Comparison of ENCODE assay signal across 9 mouse cellular contexts in genomic region chr8:82863041-82863744, GRCm38 (mm10). TPM values are rescaled to one million over a fixed set of nuclear protein-coding genes. Genes with fewer than 3 reads are reported as not detected.
A peak's percentile ranks its signal among the peaks of the same experiment; 100 is the strongest.
DNase-seq lines count a peak whose midpoint lies in the region; ATAC-seq and TF ChIP-seq lines count a peak whose summit lies in the region.
"Had no signal": no experiment of that assay in that cellular context is flagged by ENCODE, and none has a peak within 500 bp of the region (broad histone marks: within the 10 kb centered on the region; RNA-seq: fewer than 3 reads in every experiment).

TSS of gene Rnf150 (plus strand) at chr8:82863356.

- ATAC-seq in forebrain, embryonic 11.5 days (replicated peaks; ENCODE audit: low FRiP score) = peak; percentile 84
- ATAC-seq in heart, embryonic 16.5 days (replicated peaks; ENCODE audit: extremely low read depth, insufficient read depth, low FRiP score) = peak; percentile 73
- ATAC-seq in liver, embryonic 14.5 days (ENCODE audit: insufficient read depth) = peak; percentile 51
- peak; percentile 85 for ATAC-seq in stomach, postnatal 0 days (ENCODE audit: low FRiP score, low TSS enrichment)

- no peaks in the 10 kb centered on the region for H3K4me1 ChIP-seq in forebrain, embryonic 11.5 days (replicated peaks; ENCODE audit: control insufficient read depth, insufficient read depth, low read length)
- H3K4me1 ChIP-seq in heart, embryonic 16.5 days (ENCODE audit: control insufficient read depth, insufficient read depth, low read length) = peaks cover 11% of the 10 kb centered on the region
- no peaks in the 10 kb centered on the region for H3K4me1 ChIP-seq in liver, embryonic 14.5 days (replicated peaks; ENCODE audit: control insufficient read depth in 2 of 2, insufficient read depth in 2 of 2, low read length in 1 of 2)
- H3K4me1 ChIP-seq in stomach, postnatal 0 days (replicated peaks; ENCODE audit: control insufficient read depth, insufficient read depth) = no peaks in the 10 kb centered on the region

- no peak for TF ChIP-seq EP300 in liver, embryonic 14.5 days (IDR thresholded peaks at IDR 0.05; ENCODE audit: low read depth)
- TF ChIP-seq EP300 in stomach, postnatal 0 days (optimal IDR thresholded peaks at IDR 0.05) = no peak

- H3K27me3 ChIP-seq in forebrain, embryonic 11.5 days (ENCODE audit: control insufficient read depth, insufficient read depth, low read length) = no peaks in the 10 kb centered on the region
- H3K27me3 ChIP-seq in heart, embryonic 16.5 days (ENCODE audit: control insufficient read depth, insufficient read depth, low read length) = no peaks in the 10 kb centered on the region
- peaks cover 19% of the 10 kb centered on the region for H3K27me3 ChIP-seq in liver, embryonic 14.5 days (ENCODE audit: control insufficient read depth, insufficient read depth, low read length)
- no peaks in the 10 kb centered on the region for H3K27me3 ChIP-seq in stomach, postnatal 0 days (ENCODE audit: control insufficient read depth, insufficient read depth, low read length)

- no peaks in the 10 kb centered on the region for H3K36me3 ChIP-seq in forebrain, embryonic 11.5 days (ENCODE audit: control insufficient read depth, insufficient read depth, low read length)
- H3K36me3 ChIP-seq in heart, embryonic 16.5 days (ENCODE audit: control insufficient read depth, insufficient read depth) = no peaks in the 10 kb centered on the region
- no peaks in the 10 kb centered on the region for H3K36me3 ChIP-seq in liver, embryonic 14.5 days (replicated peaks; ENCODE audit: control insufficient read depth, insufficient read depth, low read depth)
- H3K36me3 ChIP-seq in stomach, postnatal 0 days (ENCODE audit: control insufficient read depth, insufficient read depth, low read length) = no peaks in the 10 kb centered on the region
- H3K36me3 ChIP-seq: G1E had no signal

- no peaks in the 10 kb centered on the region for H3K9me3 ChIP-seq in forebrain, embryonic 11.5 days (ENCODE audit: control insufficient read depth, low read length)
- no peaks in the 10 kb centered on the region for H3K9me3 ChIP-seq in heart, embryonic 16.5 days (replicated peaks; ENCODE audit: control insufficient read depth, low read length)
- H3K9me3 ChIP-seq in liver, embryonic 14.5 days (ENCODE audit: control insufficient read depth, low read length) = no peaks in the 10 kb centered on the region
- no peaks in the 10 kb centered on the region for H3K9me3 ChIP-seq in stomach, postnatal 0 days (ENCODE audit: control insufficient read depth, low read length)
- H3K9me3 ChIP-seq: G1E had no signal

- peak within 1 kb of the TSS; percentile 71 for H3K4me2 ChIP-seq in forebrain, embryonic 11.5 days (ENCODE audit: low read depth, low read length, severe bottlenecking)
- H3K4me2 ChIP-seq in heart, embryonic 16.5 days (ENCODE audit: low read depth, low read length) = peak within 1 kb of the TSS; percentile 93
- H3K4me2 ChIP-seq in liver, embryonic 14.5 days (ENCODE audit: low read depth) = peak within 1 kb of the TSS; percentile 76
- peak within 1 kb of the TSS; percentile 76 for H3K4me2 ChIP-seq in stomach, postnatal 0 days (replicated peaks; ENCODE audit: low read depth)

- H3K27ac ChIP-seq in forebrain, embryonic 11.5 days (ENCODE audit: low read depth, low read length) = peak within 1 kb of the TSS; percentile 13; the same call in 1 of the 2 replicates
- H3K27ac ChIP-seq in heart, embryonic 16.5 days (ENCODE audit: low read length) = peak within 1 kb of the TSS; percentile 63
- no peak within 1 kb of the TSS for H3K27ac ChIP-seq in liver, embryonic 14.5 days
- H3K27ac ChIP-seq in stomach, postnatal 0 days (replicated peaks) = peak within 1 kb of the TSS; percentile 13

- peak; percentile 73 for TF ChIP-seq CTCF in liver, embryonic 14.5 days (IDR thresholded peaks at IDR 0.05; ENCODE audit: low read depth)
- peak; percentile 91 for TF ChIP-seq CTCF in stomach, postnatal 0 days (IDR thresholded peaks at IDR 0.05; ENCODE audit: low read depth)

- peak; percentile 71 for DNase-seq in 3134 (ENCODE audit: extremely low read depth, insufficient read length, low spot score)
- peak; percentile 97 for DNase-seq in brain, adult 2 months (ENCODE audit: low read depth, low spot score)
- peak; percentile 84 for DNase-seq in forebrain, embryonic 11.5 days (ENCODE audit: low spot score)
- DNase-seq in kidney, postnatal 36 days = peak; percentile 70 to 89
- DNase-seq in liver, embryonic 14.5 days (ENCODE audit: low read depth in 3 of 3, low spot score in 3 of 3) = peak in 2 of 3 experiments; percentile 28 to 29
- DNase-seq in neural tube, embryonic 10.5 days (ENCODE audit: extremely low spot score, low spot score) = peak; percentile 78
- peak; percentile 81 for DNase-seq in stomach, postnatal 0 days (ENCODE audit: low spot score)

- WGBS in forebrain, embryonic 11.5 days = under 1% methylated on average over 39 of the region's 39 CpGs
- WGBS in heart, embryonic 16.5 days = under 1% methylated on average over 39 of the region's 39 CpGs
- 1% methylated on average over 36 of the region's 39 CpGs for WGBS in liver, embryonic 14.5 days (ENCODE audit: insufficient replicate concordance)
- WGBS in stomach, postnatal 0 days = under 1% methylated on average over 38 of the region's 39 CpGs

- H3K4me3 ChIP-seq in forebrain, embryonic 11.5 days (ENCODE audit: low read depth, low read length) = peak within 1 kb of the TSS; percentile 54
- peak within 1 kb of the TSS; percentile 63 for H3K4me3 ChIP-seq in heart, embryonic 16.5 days (ENCODE audit: low read length)
- H3K4me3 ChIP-seq in liver, embryonic 14.5 days (ENCODE audit: insufficient read depth in 1 of 2, low read depth in 2 of 2, low read length in 2 of 2) = peak within 1 kb of the TSS; percentile 54 to 57
- H3K4me3 ChIP-seq in stomach, postnatal 0 days (ENCODE audit: low read depth, low read length) = peak within 1 kb of the TSS; percentile 76

- H3K9ac ChIP-seq in forebrain, embryonic 11.5 days (ENCODE audit: low read length) = peak within 1 kb of the TSS; percentile 81
- H3K9ac ChIP-seq in heart, embryonic 16.5 days (ENCODE audit: low read length) = peak within 1 kb of the TSS; percentile 75
- 0 out of 2 replicates have a peak within 1 kb of the TSS, but pooled peaks have one; percentile 27 for H3K9ac ChIP-seq in liver, embryonic 14.5 days (replicated peaks)
- peak within 1 kb of the TSS; percentile 80 for H3K9ac ChIP-seq in stomach, postnatal 0 days (ENCODE audit: low read length)

RNA-seq across cellular contexts. Expression of gene Rnf150, which starts in this region (rescaled TPM):
- 0.92 and 1.5 TPM in 2 replicates for polyA plus RNA-seq in forebrain, embryonic 11.5 days (2014; fragmentation: Nextera tagmentation; extraction: Ambion mirVana)
- polyA plus RNA-seq in heart, embryonic 16.5 days (2015; fragmentation: Nextera tagmentation; extraction: Ambion mirVana) = 0.79 and 0.82 TPM in 2 replicates
- 0.19 TPM in 2 replicates for polyA plus RNA-seq in liver, embryonic 14.5 days (2012; rRNA removed)
- 0.04 and 0.17 TPM in 2 replicates for polyA plus RNA-seq in liver, embryonic 14.5 days (2014; fragmentation: Nextera tagmentation; extraction: Ambion mirVana)
- polyA plus RNA-seq in stomach, postnatal 0 days (2015; fragmentation: Nextera tagmentation; extraction: Ambion mirVana) = 0.55 and 0.59 TPM in 2 replicates
- polyA plus RNA-seq: G1E had no signal

Comparison
In these comparisons a context has a peak if more than half of its experiments do, and no peak if none do; other contexts are left out.
1. Peak in ATAC-seq, H3K4me3 ChIP-seq, H3K27ac ChIP-seq, H3K9ac ChIP-seq and H3K4me2 ChIP-seq in heart, embryonic 16.5 days; RNA of the gene not detected or under 1 TPM.
2. Peak in DNase-seq, ATAC-seq, H3K4me3 ChIP-seq, H3K9ac ChIP-seq and H3K4me2 ChIP-seq in liver, embryonic 14.5 days; RNA of the gene not detected or under 1 TPM.
3. Peak in DNase-seq, ATAC-seq, H3K4me3 ChIP-seq, H3K27ac ChIP-seq, H3K9ac ChIP-seq and H3K4me2 ChIP-seq in stomach, postnatal 0 days; RNA of the gene not detected or under 1 TPM.
4. DNase-seq: peak in every context shown above with its lines; median percentile 97 in brain, adult 2 months; 84 in forebrain, embryonic 11.5 days; 81 in stomach, postnatal 0 days; 80 in kidney, postnatal 36 days; 78 in neural tube, embryonic 10.5 days; 71 in 3134; 28 in liver, embryonic 14.5 days.
5. H3K9ac ChIP-seq: peak in every context shown above with its lines; median percentile 81 in forebrain, embryonic 11.5 days; 80 in stomach, postnatal 0 days; 75 in heart, embryonic 16.5 days; 27 in liver, embryonic 14.5 days.